In genomic region chr3:115815168-115815567, GRCm38 (mm10) we compare ENCODE assay signal across 9 mouse cellular contexts.
DNase-seq lines count a peak whose midpoint lies in the region; ATAC-seq and TF ChIP-seq lines count a peak whose summit lies in the region.
"Had no signal": no experiment of that assay in that cellular context is flagged by ENCODE, and none has a peak within 500 bp of the region (broad histone marks: within the 10 kb centered on the region; RNA-seq: fewer than 3 reads in every experiment).

No protein-coding gene starts in this region.

- no peaks in the 10 kb centered on the region for H3K36me3 ChIP-seq in spleen, adult 2 months (ENCODE audit: control insufficient read depth, insufficient read depth, low read length)
- H3K36me3 ChIP-seq in liver, postnatal 0 days (replicated peaks; ENCODE audit: insufficient read depth, low read length) = no peaks in the 10 kb centered on the region
- no peaks in the 10 kb centered on the region for H3K36me3 ChIP-seq in forebrain, embryonic 14.5 days (ENCODE audit: control insufficient read depth, insufficient read depth, low read length)
- H3K36me3 ChIP-seq: hindbrain, embryonic 15.5 days had no signal

- no peak for DNase-seq in spleen, adult 2 months (ENCODE audit: low read depth in 1 of 2, low spot score in 2 of 2)
- DNase-seq in spleen, adult 12 weeks (ENCODE audit: low spot score) = no peak
- peak; percentile 70 to 73 for DNase-seq in heart, postnatal 10 days
- no peak for DNase-seq in liver, postnatal 0 days
- peak; percentile 15 for DNase-seq in thymus, postnatal 36 days
- DNase-seq in left cerebral cortex, adult 8-10 months (ENCODE audit: low spot score in 2 of 2) = no peak
- DNase-seq in forebrain, embryonic 14.5 days (ENCODE audit: low spot score) = no peak
- no peak for DNase-seq in cerebellum, postnatal 4 days (ENCODE audit: low spot score in 2 of 2)

- no peak overlapping the region for H3K4me3 ChIP-seq in spleen, adult 2 months (ENCODE audit: extremely low read depth, insufficient read depth, insufficient read length)
- no peak overlapping the region for H3K4me3 ChIP-seq in liver, postnatal 0 days (ENCODE audit: low read depth, low read length)
- no peak overlapping the region for H3K4me3 ChIP-seq in forebrain, embryonic 14.5 days (ENCODE audit: low read depth, low read length)
- H3K4me3 ChIP-seq: hindbrain, embryonic 15.5 days had no signal

- H3K9me3 ChIP-seq in liver, postnatal 0 days (ENCODE audit: low read length) = no peaks in the 10 kb centered on the region
- no peaks in the 10 kb centered on the region for H3K9me3 ChIP-seq in forebrain, embryonic 14.5 days (replicated peaks; ENCODE audit: control insufficient read depth, low read length)
- H3K9me3 ChIP-seq: hindbrain, embryonic 15.5 days had no signal

- peak overlapping the region; percentile 90 for H3K27ac ChIP-seq in spleen, adult 2 months (ENCODE audit: insufficient read depth, low read length)
- peak overlapping the region; percentile 62; the same call in 1 of the 2 replicates for H3K27ac ChIP-seq in liver, postnatal 0 days (ENCODE audit: low read depth)
- H3K27ac ChIP-seq in forebrain, embryonic 14.5 days (ENCODE audit: low read depth, low read length) = no peak overlapping the region
- H3K27ac ChIP-seq: hindbrain, embryonic 15.5 days had no signal

- intact Hi-C loops in heart, postnatal 10 days (cut with DNase I) = loop anchor here (2.0 kb wide), 1 partner anchor 102 kb away; no protein-coding TSS in a partner anchor

- TF ChIP-seq EP300 in liver, postnatal 0 days (IDR thresholded peaks at IDR 0.05; ENCODE audit: low read depth) = no peak; the same call in 1 of the 2 replicates

- H3K27me3 ChIP-seq in spleen, adult 2 months (ENCODE audit: control insufficient read depth, insufficient read depth, low read length) = no peaks in the 10 kb centered on the region
- no peaks in the 10 kb centered on the region for H3K27me3 ChIP-seq in liver, postnatal 0 days (ENCODE audit: insufficient read depth, low read length)
- no peaks in the 10 kb centered on the region for H3K27me3 ChIP-seq in forebrain, embryonic 14.5 days (replicated peaks; ENCODE audit: control insufficient read depth, insufficient read depth, low read length)
- H3K27me3 ChIP-seq: hindbrain, embryonic 15.5 days had no signal

- peaks cover 26% of the 10 kb centered on the region; the same call in 1 of the 2 replicates for H3K4me1 ChIP-seq in spleen, adult 2 months (ENCODE audit: control insufficient read depth, insufficient read depth, insufficient read length)
- peaks cover 15% of the 10 kb centered on the region for H3K4me1 ChIP-seq in liver, postnatal 0 days (ENCODE audit: insufficient read depth)
- H3K4me1 ChIP-seq in forebrain, embryonic 14.5 days (ENCODE audit: control insufficient read depth, insufficient read depth, low read length) = no peaks in the 10 kb centered on the region
- H3K4me1 ChIP-seq: hindbrain, embryonic 15.5 days had no signal

- WGBS in spleen, adult 2 months = 41% methylated on average over 4 of the region's 4 CpGs
- 30% methylated on average over 4 of the region's 4 CpGs for WGBS in liver, postnatal 0 days (ENCODE audit: insufficient replicate concordance)
- 77% methylated on average over 4 of the region's 4 CpGs for WGBS in forebrain, embryonic 14.5 days

- TF ChIP-seq POLR2A in spleen, adult 2 months (IDR thresholded peaks at IDR 0.05; ENCODE audit: low read depth, low read length) = no peak

- H3K9ac ChIP-seq in liver, postnatal 0 days (replicated peaks) = no peak overlapping the region
- H3K9ac ChIP-seq in forebrain, embryonic 14.5 days (ENCODE audit: low read length) = no peak overlapping the region
- H3K9ac ChIP-seq: hindbrain, embryonic 15.5 days had no signal

- peak overlapping the region; percentile 43; the same call in 1 of the 2 replicates for H3K4me2 ChIP-seq in liver, postnatal 0 days (ENCODE audit: low read depth, low read length)
- H3K4me2 ChIP-seq in forebrain, embryonic 14.5 days (ENCODE audit: low read length) = no peak overlapping the region
- H3K4me2 ChIP-seq: hindbrain, embryonic 15.5 days had no signal

- ATAC-seq in liver, postnatal 0 days = peak; percentile 52
- no peak for ATAC-seq in forebrain, embryonic 14.5 days

- no peak for TF ChIP-seq CTCF in spleen, adult 2 months (IDR thresholded peaks at IDR 0.05; ENCODE audit: extremely low read depth, insufficient read depth, insufficient read length, insufficient replicate concordance)
- TF ChIP-seq CTCF in liver, postnatal 0 days (IDR thresholded peaks at IDR 0.05; ENCODE audit: low read depth) = no peak

Comparison
In these comparisons a context has a peak if more than half of its experiments do, and no peak if none do; other contexts are left out.
1. DNase-seq: peak in heart, postnatal 10 days (2 of 2) and thymus, postnatal 36 days (2 of 2); none in spleen, adult 2 months (0 of 2), spleen, adult 12 weeks (single experiment), liver, postnatal 0 days (single experiment), left cerebral cortex, adult 8-10 months (0 of 2), forebrain, embryonic 14.5 days (single experiment) and cerebellum, postnatal 4 days (0 of 2).